Comparison of ENCODE assay signal across 17 mouse cellular contexts in the genomic region with DNA sequence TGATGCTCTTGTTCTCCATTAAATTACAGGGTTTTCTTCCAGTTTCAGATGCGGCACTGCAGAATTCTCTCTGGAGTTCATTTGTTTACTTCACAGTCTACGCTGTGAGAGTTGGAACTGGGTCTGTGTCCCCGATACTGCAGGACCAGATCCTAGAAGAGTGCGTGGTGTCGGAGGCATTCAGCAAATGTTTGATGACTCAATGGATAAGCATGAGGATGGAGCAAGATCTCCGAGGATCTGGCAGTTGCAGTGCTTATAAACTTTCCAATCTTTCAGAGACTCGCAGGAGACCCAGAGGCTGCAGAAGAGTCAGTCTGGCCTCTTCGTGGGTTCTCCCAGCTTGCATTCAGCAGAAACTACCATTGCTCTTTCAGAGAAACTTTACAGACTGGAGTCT.
DNase-seq lines count a peak whose midpoint lies in the region; ATAC-seq lines count a peak whose summit lies in the region.
"Had no signal": no experiment of that assay in that cellular context is flagged by ENCODE, and none has a peak within 500 bp of the region (broad histone marks: within the 10 kb centered on the region; RNA-seq: fewer than 3 reads in every experiment).

No protein-coding gene starts in this region.

- peak; percentile 11 for DNase-seq in gastrocnemius, adult 18-20 months (ENCODE audit: low spot score)
- no peak for DNase-seq in gastrocnemius, postnatal 25 days
- peak; percentile 48 for DNase-seq in Muller cell, postnatal 12 days (ENCODE audit: inconsistent ontology term)
- peak; percentile 16 for DNase-seq in lung, postnatal 14 days
- DNase-seq in yolk sac, embryonic 10.5 days (ENCODE audit: low spot score) = peak; percentile 36
- DNase-seq in thymus, postnatal 14 days = no peak
- DNase-seq: adrenal gland, postnatal 10 days; cerebellum, adult 2 months; cerebellum, postnatal 25 days; kidney, adult 11 months; kidney, postnatal 36 days; layer of hippocampus, adult 9-11 months; retina, postnatal 1 day; right cerebral cortex, postnatal 25 days had no signal

- ATAC-seq in activated CD4-positive, CD25-positive, alpha-beta regulatory T cell, adult 4 months = no peak
- ATAC-seq: forebrain, embryonic 14.5 days; midbrain, embryonic 15.5 days had no signal

Comparison
In these comparisons a context has a peak if more than half of its experiments do, and no peak if none do; other contexts are left out.
1. DNase-seq: peak in gastrocnemius, adult 18-20 months (single experiment), Muller cell, postnatal 12 days (single experiment), lung, postnatal 14 days (single experiment) and yolk sac, embryonic 10.5 days (single experiment); none in gastrocnemius, postnatal 25 days (single experiment) and thymus, postnatal 14 days (single experiment).